Mouse (Mus musculus): Measurements from ENCODE around the gene Ppp1r12b. TPM values are rescaled to one million over a fixed set of nuclear protein-coding genes. Genes with fewer than 3 reads are reported as not detected.

Gene Ppp1r12b
- polyA plus RNA-seq, 1 experiment from 2014 or later, result 21.2 TPM

GRCm38 (mm10) chr1:134726480-134726879, 229.3 kb downstream of the Ppp1r12b start:
- no peak for ATAC-seq (ENCODE audit: low read depth)
- Histone ChIP-seq H3K9ac (replicated peaks; ENCODE audit: low read depth, low read length) (no peak overlapping the region), H3K27ac (ENCODE audit: low read depth, low read length) (no peak overlapping the region), H3K4me2 (ENCODE audit: low read depth, low read length) (no peak overlapping the region), H3K9me3 (ENCODE audit: control insufficient read depth, low read length) (no peaks in the 10 kb centered on the region), H3K4me1 (ENCODE audit: control insufficient read depth, insufficient read depth, low read length) (peaks cover 6% of the 10 kb centered on the region; the same call in 1 of the 2 replicates), H3K27me3 (ENCODE audit: control insufficient read depth, insufficient read depth, low read length) (no peaks in the 10 kb centered on the region), H3K36me3 (ENCODE audit: control insufficient read depth, insufficient read depth, low read length) (no peaks in the 10 kb centered on the region), H3K4me3 (ENCODE audit: low read depth, low read length) (no peak overlapping the region)
- WGBS, result 88% methylated on average over 7 of the region's 7 CpGs

- Histone ChIP-seq H3K4me1 (ENCODE audit: control insufficient read depth, insufficient read depth, low read length) (peaks cover 6% of the 10 kb centered on the region; the same call in 1 of the 2 replicates), H3K36me3 (ENCODE audit: control insufficient read depth, insufficient read depth, low read length) (no peaks in the 10 kb centered on the region), H3K27me3 (ENCODE audit: control insufficient read depth, insufficient read depth, low read length) (no peaks in the 10 kb centered on the region), H3K9ac (replicated peaks; ENCODE audit: low read depth, low read length) (no peak overlapping the region), H3K4me3 (ENCODE audit: low read depth, low read length) (no peak overlapping the region), H3K9me3 (ENCODE audit: control insufficient read depth, low read length) (no peaks in the 10 kb centered on the region), H3K4me2 (ENCODE audit: low read depth, low read length) (no peak overlapping the region), H3K27ac (ENCODE audit: low read depth, low read length) (no peak overlapping the region)
- ATAC-seq (ENCODE audit: low read depth), result no peak
- WGBS, result 58% methylated on average over 5 of the region's 5 CpGs
These were observed 230.5 kb downstream of the Ppp1r12b start for GRCm38 (mm10) chr1:134725276-134725675.

- H3K27ac ChIP-seq (ENCODE audit: low read depth, low read length), result no peak overlapping the region
- 86% methylated on average over 7 of the region's 7 CpGs for WGBS
- H3K9ac ChIP-seq (replicated peaks; ENCODE audit: low read depth, low read length), result no peak overlapping the region
- no peak overlapping the region for H3K4me2 ChIP-seq (ENCODE audit: low read depth, low read length)
- peaks cover 1% of the 10 kb centered on the region; the same call in 1 of the 2 replicates for H3K4me1 ChIP-seq (ENCODE audit: control insufficient read depth, insufficient read depth, low read length)
- H3K9me3 ChIP-seq (ENCODE audit: control insufficient read depth, low read length), result no peaks in the 10 kb centered on the region
- H3K4me3 ChIP-seq (ENCODE audit: low read depth, low read length), result no peak overlapping the region
- no peaks in the 10 kb centered on the region for H3K27me3 ChIP-seq (ENCODE audit: control insufficient read depth, insufficient read depth, low read length)
- ATAC-seq (ENCODE audit: low read depth), result no peak
- H3K36me3 ChIP-seq (ENCODE audit: control insufficient read depth, insufficient read depth, low read length), result no peaks in the 10 kb centered on the region
These were observed 232.9 kb downstream of the Ppp1r12b start for GRCm38 (mm10) chr1:134722891-134723290.

- Histone ChIP-seq H3K27ac (ENCODE audit: low read depth, low read length) (no peak overlapping the region), H3K36me3 (ENCODE audit: control insufficient read depth, insufficient read depth, low read length) (no peaks in the 10 kb centered on the region), H3K4me1 (ENCODE audit: control insufficient read depth, insufficient read depth, low read length) (no peaks in the 10 kb centered on the region), H3K9me3 (ENCODE audit: control insufficient read depth, low read length) (no peaks in the 10 kb centered on the region), H3K9ac (replicated peaks; ENCODE audit: low read depth, low read length) (no peak overlapping the region), H3K27me3 (ENCODE audit: control insufficient read depth, insufficient read depth, low read length) (no peaks in the 10 kb centered on the region), H3K4me3 (ENCODE audit: low read depth, low read length) (no peak overlapping the region), H3K4me2 (ENCODE audit: low read depth, low read length) (no peak overlapping the region)
- WGBS, result 95% methylated on average over 5 of the region's 5 CpGs
- ATAC-seq (ENCODE audit: low read depth), result no peak
These were observed 234.3 kb downstream of the Ppp1r12b start for GRCm38 (mm10) chr1:134721486-134721885.

GRCm38 (mm10) chr1:134719718-134720304, 235.9 kb downstream of the Ppp1r12b start:
- no peaks in the 10 kb centered on the region for H3K4me1 ChIP-seq (ENCODE audit: control insufficient read depth, insufficient read depth, low read length)
- no peaks in the 10 kb centered on the region for H3K36me3 ChIP-seq (ENCODE audit: control insufficient read depth, insufficient read depth, low read length)
- no peak overlapping the region for H3K4me3 ChIP-seq (ENCODE audit: low read depth, low read length)
- H3K9ac ChIP-seq (replicated peaks; ENCODE audit: low read depth, low read length), result no peak overlapping the region
- H3K4me2 ChIP-seq (ENCODE audit: low read depth, low read length), result no peak overlapping the region
- H3K9me3 ChIP-seq (ENCODE audit: control insufficient read depth, low read length), result no peaks in the 10 kb centered on the region
- WGBS, result 60% methylated on average over 12 of the region's 12 CpGs
- no peak overlapping the region for H3K27ac ChIP-seq (ENCODE audit: low read depth, low read length)
- peak; percentile 38; the same call in 1 of the 2 replicates for ATAC-seq (ENCODE audit: low read depth)
- no peaks in the 10 kb centered on the region for H3K27me3 ChIP-seq (ENCODE audit: control insufficient read depth, insufficient read depth, low read length)

GRCm38 (mm10) chr1:134715092-134715491, 240.7 kb downstream of the Ppp1r12b start:
- no peak for ATAC-seq (ENCODE audit: low read depth)
- Histone ChIP-seq H3K9me3 (ENCODE audit: control insufficient read depth, low read length) (no peaks in the 10 kb centered on the region), H3K4me3 (ENCODE audit: low read depth, low read length) (no peak overlapping the region), H3K9ac (replicated peaks; ENCODE audit: low read depth, low read length) (no peak overlapping the region), H3K4me1 (ENCODE audit: control insufficient read depth, insufficient read depth, low read length) (peaks cover 3% of the 10 kb centered on the region; the same call in 1 of the 2 replicates), H3K27me3 (ENCODE audit: control insufficient read depth, insufficient read depth, low read length) (0 out of 2 replicates have a peak, but pooled peaks cover under 1% of the 10 kb centered on the region), H3K27ac (ENCODE audit: low read depth, low read length) (no peak overlapping the region), H3K4me2 (ENCODE audit: low read depth, low read length) (no peak overlapping the region), H3K36me3 (ENCODE audit: control insufficient read depth, insufficient read depth, low read length) (no peaks in the 10 kb centered on the region)
- 54% methylated on average over 5 of the region's 5 CpGs for WGBS

GRCm38 (mm10) chr1:134714166-134714565, 241.6 kb downstream of the Ppp1r12b start:
- Histone ChIP-seq H3K27ac (ENCODE audit: low read depth, low read length) (0 out of 2 replicates have a peak overlapping the region, but pooled peaks have one; percentile 22), H3K36me3 (ENCODE audit: control insufficient read depth, insufficient read depth, low read length) (no peaks in the 10 kb centered on the region), H3K4me3 (ENCODE audit: low read depth, low read length) (no peak overlapping the region), H3K4me1 (ENCODE audit: control insufficient read depth, insufficient read depth, low read length) (peaks cover 8% of the 10 kb centered on the region; the same call in 1 of the 2 replicates), H3K4me2 (ENCODE audit: low read depth, low read length) (no peak overlapping the region), H3K9me3 (ENCODE audit: control insufficient read depth, low read length) (no peaks in the 10 kb centered on the region), H3K9ac (replicated peaks; ENCODE audit: low read depth, low read length) (no peak overlapping the region), H3K27me3 (ENCODE audit: control insufficient read depth, insufficient read depth, low read length) (0 out of 2 replicates have a peak, but pooled peaks cover 4% of the 10 kb centered on the region)
- no peak for ATAC-seq (ENCODE audit: low read depth)
- 34% methylated on average over 8 of the region's 8 CpGs for WGBS

GRCm38 (mm10) chr1:134713421-134713969, 242.2 kb downstream of the Ppp1r12b start:
- WGBS, result 5% methylated on average over 11 of the region's 11 CpGs
- Histone ChIP-seq H3K36me3 (ENCODE audit: control insufficient read depth, insufficient read depth, low read length) (no peaks in the 10 kb centered on the region), H3K4me3 (ENCODE audit: low read depth, low read length) (no peak overlapping the region), H3K27ac (ENCODE audit: low read depth, low read length) (0 out of 2 replicates have a peak overlapping the region, but pooled peaks have one; percentile 22), H3K9ac (replicated peaks; ENCODE audit: low read depth, low read length) (no peak overlapping the region), H3K4me2 (ENCODE audit: low read depth, low read length) (0 out of 2 replicates have a peak overlapping the region, but pooled peaks have one; percentile 6), H3K9me3 (ENCODE audit: control insufficient read depth, low read length) (no peaks in the 10 kb centered on the region), H3K27me3 (ENCODE audit: control insufficient read depth, insufficient read depth, low read length) (0 out of 2 replicates have a peak, but pooled peaks cover 4% of the 10 kb centered on the region), H3K4me1 (ENCODE audit: control insufficient read depth, insufficient read depth, low read length) (peaks cover 13% of the 10 kb centered on the region; the same call in 1 of the 2 replicates)
- peak; percentile 33; the same call in 1 of the 2 replicates for ATAC-seq (ENCODE audit: low read depth)

GRCm38 (mm10) chr1:134712781-134713299, 242.9 kb downstream of the Ppp1r12b start:
- Histone ChIP-seq H3K27ac (ENCODE audit: low read depth, low read length) (no peak overlapping the region), H3K9ac (replicated peaks; ENCODE audit: low read depth, low read length) (no peak overlapping the region), H3K36me3 (ENCODE audit: control insufficient read depth, insufficient read depth, low read length) (no peaks in the 10 kb centered on the region), H3K27me3 (ENCODE audit: control insufficient read depth, insufficient read depth, low read length) (0 out of 2 replicates have a peak, but pooled peaks cover 4% of the 10 kb centered on the region), H3K4me3 (ENCODE audit: low read depth, low read length) (no peak overlapping the region), H3K4me1 (ENCODE audit: control insufficient read depth, insufficient read depth, low read length) (peaks cover 16% of the 10 kb centered on the region; the same call in 1 of the 2 replicates), H3K9me3 (ENCODE audit: control insufficient read depth, low read length) (no peaks in the 10 kb centered on the region), H3K4me2 (ENCODE audit: low read depth, low read length) (no peak overlapping the region)
- WGBS, result 76% methylated on average over 9 of the region's 9 CpGs
- ATAC-seq (ENCODE audit: low read depth), result no peak
